Mouse (Mus musculus) heart, postnatal 4 days (tissue): Measurements from ENCODE around the gene Paip2b. TPM values are rescaled to one million over a fixed set of nuclear protein-coding genes. Genes with fewer than 3 reads are reported as not detected.
"Not testable (repeated sequence)": the region's sequence is repeated elsewhere in the genome, so short reads cannot be mapped to it uniquely, and the experiment has no call there.

Experiments
- DNase-seq: peaks from one replicate; pipeline ENCODE4 v3.0.0; 2021
- total RNA-seq, 2 experiments: library from RNA; stranded (reverse); gene quantifications; 2 replicates each; pipeline ENCODE4 v1.2.3; 2021

Gene Paip2b
- 10 to 100 TPM; 22.5 to 22.6 TPM for total RNA-seq

- peak; percentile 98 for DNase-seq
Observed at GRCm38 (mm10) chr6:83831606-83832123, at the start of gene Paip2b. Gene Paip2b, minus strand, starts transcription at chr6:83831741.

DNA sequence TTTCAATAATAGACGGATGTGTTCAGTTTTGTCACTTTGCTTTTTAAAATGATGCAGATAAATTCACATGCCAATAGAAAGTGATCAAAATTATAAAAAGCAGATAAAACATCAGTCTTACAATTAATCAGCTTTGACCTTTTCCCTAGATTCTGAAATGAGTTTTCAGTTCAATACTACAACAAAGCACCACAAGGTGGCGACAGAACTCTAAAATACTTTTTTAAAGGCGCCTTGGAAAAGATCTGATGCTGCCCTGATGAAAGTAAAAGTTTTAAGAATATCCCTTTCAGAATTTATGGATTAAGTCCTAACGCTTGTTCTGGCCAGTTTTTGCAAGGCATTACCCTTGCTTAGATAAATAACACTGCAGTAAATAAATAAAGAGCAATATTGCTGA, 48.3 kb upstream of the Paip2b start:
- DNase-seq = peak; percentile 66

GRCm38 (mm10) chr6:83867598-83868585, 36.4 kb upstream of the Paip2b start:
- DNase-seq = peak; percentile 76

GRCm38 (mm10) chr6:83866954-83867597, 35.5 kb upstream of the Paip2b start, which contains the start of gene Zfp638:
Gene Zfp638, plus strand, starts transcription at chr6:83867109.
- DNase-seq = peak; percentile 97

DNA sequence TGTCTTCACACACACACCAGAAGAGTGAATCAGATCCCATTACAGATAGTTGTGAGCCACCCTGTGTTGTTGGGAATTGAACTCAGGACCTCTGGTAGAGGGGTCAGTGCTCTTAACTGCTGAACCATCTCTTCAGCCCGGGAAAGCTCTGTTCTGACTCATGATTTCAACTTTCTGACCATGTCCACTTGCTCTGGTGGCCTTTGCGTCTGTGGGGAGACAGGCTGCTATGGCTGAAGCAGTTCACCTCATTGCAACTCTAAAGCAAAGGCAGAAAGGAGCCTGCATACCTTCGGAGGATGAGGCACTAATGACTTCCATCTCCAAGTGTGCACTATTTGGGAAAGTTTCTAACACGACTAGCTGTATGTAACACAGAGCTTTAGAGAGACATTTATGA, 34.9 kb upstream of the Paip2b start:
- DNase-seq = no peak

- no peak for DNase-seq
Observed at GRCm38 (mm10) chr6:83863538-83863937, 32.0 kb upstream of the Paip2b start.

GRCm38 (mm10) chr6:83860033-83860432, 28.5 kb upstream of the Paip2b start:
- DNase-seq = peak; percentile 64

- DNase-seq = no peak
Observed at GRCm38 (mm10) chr6:83857476-83857875, 25.9 kb upstream of the Paip2b start.

GRCm38 (mm10) chr6:83849446-83849845, 17.9 kb upstream of the Paip2b start:
- DNase-seq = no peak

DNA sequence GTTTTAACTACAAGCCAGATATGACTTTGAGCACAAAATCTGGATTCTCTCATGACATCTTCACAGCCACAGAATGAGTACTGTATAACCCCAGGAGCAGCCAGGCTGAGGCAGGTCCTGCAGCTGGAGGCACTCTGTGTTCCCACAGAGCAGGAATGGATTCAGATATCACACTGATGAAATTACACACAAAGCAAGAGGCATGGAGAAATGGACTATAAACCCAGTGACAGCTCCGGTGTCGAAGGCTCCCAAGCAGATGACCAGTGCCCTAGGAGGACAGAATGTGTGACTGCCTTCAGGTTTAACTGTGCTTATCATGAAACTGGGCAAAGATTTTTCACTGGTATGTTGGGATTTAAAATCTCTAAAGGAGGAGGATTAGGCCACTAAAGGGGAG, 14.6 kb upstream of the Paip2b start:
- DNase-seq = no peak

DNA sequence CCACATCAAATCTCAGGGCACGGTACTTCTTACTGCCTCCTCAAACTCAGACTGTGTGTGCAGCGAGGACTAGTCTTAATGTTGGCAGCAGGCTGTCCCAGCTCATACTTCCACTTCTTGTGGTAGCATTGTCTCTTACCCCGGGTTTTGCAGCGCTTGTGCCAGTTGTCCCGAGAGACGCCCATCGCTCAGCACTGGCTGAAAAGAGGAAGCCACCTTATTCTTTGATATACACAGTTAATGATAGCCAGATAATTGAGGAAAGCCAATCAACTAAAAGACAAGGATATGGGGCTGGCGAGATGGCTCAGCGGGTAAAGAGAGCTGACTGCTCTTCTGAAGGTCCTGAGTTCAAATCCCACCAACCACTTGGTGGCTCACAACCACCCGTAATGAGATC, 13.4 kb upstream of the Paip2b start:
- DNase-seq = no peak

DNA sequence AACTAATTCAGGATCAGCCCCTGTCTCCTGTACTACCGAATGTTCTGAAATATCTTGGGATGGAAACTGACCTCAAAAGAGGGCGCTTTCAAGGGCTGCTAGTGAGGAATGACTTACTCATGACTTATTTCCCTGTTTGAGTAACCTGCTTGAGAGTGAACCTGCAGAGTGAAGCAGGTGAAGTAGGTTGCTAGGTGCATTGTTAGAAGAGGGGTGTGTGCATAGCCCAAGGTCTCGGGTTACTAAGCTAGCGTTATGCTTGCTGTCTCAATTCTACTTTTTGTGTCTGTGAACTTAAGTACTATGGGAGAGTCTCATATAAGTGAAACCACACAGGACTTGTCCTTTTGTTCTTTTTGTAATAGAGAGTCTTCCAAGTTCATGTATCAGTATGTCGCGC, 8.5 kb upstream of the Paip2b start:
- DNase-seq = no peak

DNA sequence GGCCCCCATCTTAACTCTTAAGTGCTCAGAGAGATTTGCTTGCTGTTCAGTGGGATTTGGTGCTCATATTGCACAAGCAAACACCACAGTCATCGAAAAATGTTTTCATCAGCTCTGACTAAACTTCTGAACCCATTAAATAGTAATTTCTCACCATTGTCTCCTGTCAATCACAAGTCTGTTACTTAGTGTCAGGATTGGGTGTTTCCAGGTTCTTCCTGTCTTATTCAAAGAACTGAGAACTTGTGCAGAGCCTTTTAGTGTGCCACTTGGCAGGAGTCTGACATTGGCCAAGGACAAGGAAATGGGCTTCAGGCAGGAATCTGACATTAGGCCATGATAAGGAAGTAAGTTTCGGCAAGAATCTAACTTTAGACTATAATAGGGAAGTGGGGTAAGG, 6.5 kb upstream of the Paip2b start:
- no peak for DNase-seq

GRCm38 (mm10) chr6:83836826-83837225, 5.3 kb upstream of the Paip2b start:
- DNase-seq = no peak

GRCm38 (mm10) chr6:83832393-83832792, 852 bp upstream of the Paip2b start:
- DNase-seq = not testable (repeated sequence)

DNA sequence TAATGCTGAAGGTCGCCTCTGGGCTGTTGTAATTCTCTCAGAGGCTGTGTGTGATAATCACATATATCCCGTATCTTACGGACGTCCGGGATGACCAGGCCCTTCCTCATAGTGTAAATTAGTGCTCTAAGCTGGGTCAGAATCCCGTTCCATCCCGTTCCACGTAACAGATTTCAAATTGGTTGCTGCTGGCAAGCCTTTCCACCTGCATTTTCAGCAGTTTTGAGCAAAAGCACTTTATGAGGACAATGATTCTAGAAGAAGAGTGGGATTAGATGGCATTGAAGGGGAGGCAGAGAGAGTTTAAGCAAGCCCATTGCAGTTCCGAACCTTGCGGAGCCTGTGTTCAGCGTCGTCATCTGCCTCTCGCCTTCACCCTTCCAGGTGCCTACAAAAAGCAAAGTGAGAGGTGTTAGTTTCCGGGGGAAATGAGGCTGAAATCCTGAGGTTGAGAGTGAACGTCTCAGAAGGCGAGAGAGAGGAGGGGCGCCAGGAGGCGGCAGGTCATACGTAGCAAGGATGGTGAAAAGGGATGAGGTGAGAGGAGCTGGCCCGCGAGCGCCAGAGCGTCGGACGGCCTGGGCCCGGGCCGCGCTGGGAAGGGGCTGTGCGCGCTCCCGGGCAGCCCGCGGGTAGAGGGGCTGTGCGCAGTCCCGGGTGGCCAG, 468 bp downstream of the Paip2b start:
- DNase-seq = peak; percentile 6

- DNase-seq = no peak
Observed at GRCm38 (mm10) chr6:83821856-83822255, 9.7 kb downstream of the Paip2b start.

DNA sequence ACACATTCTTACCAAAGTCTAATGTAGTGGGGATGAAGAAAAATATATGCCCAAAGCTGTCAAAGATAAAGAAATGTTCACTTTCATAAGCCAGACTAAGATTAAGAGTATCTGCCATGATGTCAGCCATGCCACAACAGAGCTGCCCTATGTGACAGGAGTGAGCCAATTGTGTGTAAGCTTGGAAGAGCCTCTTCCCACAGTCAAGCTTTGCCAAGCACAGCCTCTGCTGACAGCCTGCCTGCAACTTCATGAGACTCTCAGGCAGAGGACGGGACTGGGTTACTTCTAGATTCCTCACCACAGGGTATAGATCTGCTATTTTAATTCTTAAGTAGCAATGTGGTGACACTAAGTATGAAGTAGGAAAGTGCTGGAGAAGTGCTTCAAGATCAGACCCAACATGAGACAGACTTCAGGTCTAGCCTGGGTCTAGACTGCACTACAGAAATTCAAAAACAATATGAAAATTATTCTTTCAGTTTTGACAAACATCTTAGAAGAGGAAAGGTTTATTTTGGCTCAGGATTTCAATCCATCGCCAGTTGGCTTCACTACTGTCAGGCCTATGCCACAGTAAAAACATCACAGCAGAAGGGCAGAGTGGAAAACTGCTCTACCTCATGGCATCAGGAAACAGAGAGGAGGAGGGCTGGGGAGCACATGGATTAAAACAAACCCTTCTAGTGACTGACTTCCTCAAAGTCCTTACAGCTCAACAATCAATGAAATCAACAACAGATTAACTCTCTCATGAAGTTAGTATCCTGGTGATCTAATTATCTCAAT, 10.6 kb downstream of the Paip2b start:
- DNase-seq = no peak

DNA sequence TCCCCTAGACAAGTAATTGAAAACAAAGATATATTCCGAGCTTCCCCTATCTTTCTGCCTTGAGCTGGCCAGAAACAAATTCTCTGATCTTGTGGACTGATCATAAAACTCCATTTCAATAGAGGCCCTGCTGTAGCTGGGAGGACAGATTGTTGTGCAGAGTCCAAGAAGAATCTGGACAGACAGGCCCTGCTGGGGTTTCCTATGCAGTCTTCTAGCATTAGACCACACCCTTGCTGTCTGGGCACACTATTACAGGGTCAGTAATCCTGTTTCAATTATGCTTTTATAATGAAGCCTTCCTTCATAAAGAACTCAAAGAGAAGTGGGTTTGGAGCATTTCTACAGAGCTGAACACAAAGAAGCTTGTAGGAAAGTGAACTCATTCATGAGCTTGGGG, 12.5 kb downstream of the Paip2b start:
- no peak for DNase-seq

DNA sequence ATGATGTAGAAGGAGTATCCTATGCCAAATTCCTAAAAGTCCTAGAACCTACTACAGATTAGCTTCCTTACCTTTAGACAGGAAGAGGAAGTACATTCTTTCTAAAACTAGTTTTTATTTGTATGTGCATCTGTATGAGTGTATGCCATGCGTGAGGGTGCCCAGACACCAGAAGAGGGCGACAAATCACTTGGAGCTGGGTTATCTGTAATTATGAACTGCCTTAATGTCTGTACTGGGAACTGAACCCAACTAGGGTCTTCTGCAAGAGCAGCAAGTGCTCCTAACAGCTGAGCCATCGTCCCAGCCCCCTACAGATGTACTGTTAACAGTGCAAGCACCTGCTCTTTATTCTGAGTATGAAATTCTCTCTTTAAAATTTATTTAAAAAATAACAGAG, 15.7 kb downstream of the Paip2b start:
- DNase-seq = no peak

GRCm38 (mm10) chr6:83802846-83803245, 28.7 kb downstream of the Paip2b start:
- no peak for DNase-seq

- no peak for DNase-seq
Observed at GRCm38 (mm10) chr6:83802033-83802432, 29.5 kb downstream of the Paip2b start.
